Mouse (Mus musculus) fibroblast of lung, adult 2 months (primary cell): ENCODE results near the gene Paqr8.

Source experiments
- DNase-seq: peaks from one replicate; pipeline ENCODE4 v3.0.0-alpha.2; 2011; ENCODE audit warnings: low read depth

The Paqr8 gene

GRCm38 (mm10) chr1:20973389-20973788, 83.0 kb downstream of the Paqr8 start:
- no peak for DNase-seq

GRCm38 (mm10) chr1:20974341-20975135, 84.1 kb downstream of the Paqr8 start:
- DNase-seq: no peak

DNA sequence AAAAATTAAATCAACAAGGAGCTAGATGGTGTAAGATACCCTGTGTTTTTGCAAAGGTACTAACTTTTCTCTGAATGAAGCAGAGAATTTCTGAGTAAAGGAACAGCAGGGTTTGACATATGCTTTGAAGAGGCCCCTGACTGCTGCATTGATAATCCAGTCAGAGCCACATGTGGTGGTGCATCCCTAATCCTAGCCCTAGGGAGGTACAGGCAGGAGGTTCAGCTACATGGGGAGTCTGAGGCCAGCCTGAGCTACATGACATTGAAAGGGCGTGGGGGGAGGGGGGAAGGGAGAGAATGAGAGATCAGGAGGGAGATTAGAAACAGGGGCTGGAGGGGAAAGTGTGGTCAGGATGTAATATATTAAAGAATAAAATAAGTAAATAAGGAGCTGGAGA, 90.1 kb downstream of the Paqr8 start:
- DNase-seq: no peak

GRCm38 (mm10) chr1:20981764-20982163, 91.4 kb downstream of the Paqr8 start:
- no peak for DNase-seq

- no peak for DNase-seq
These were observed 93.7 kb downstream of the Paqr8 start for GRCm38 (mm10) chr1:20984103-20984502.

GRCm38 (mm10) chr1:20984582-20984981, 94.2 kb downstream of the Paqr8 start:
- no peak for DNase-seq

DNA sequence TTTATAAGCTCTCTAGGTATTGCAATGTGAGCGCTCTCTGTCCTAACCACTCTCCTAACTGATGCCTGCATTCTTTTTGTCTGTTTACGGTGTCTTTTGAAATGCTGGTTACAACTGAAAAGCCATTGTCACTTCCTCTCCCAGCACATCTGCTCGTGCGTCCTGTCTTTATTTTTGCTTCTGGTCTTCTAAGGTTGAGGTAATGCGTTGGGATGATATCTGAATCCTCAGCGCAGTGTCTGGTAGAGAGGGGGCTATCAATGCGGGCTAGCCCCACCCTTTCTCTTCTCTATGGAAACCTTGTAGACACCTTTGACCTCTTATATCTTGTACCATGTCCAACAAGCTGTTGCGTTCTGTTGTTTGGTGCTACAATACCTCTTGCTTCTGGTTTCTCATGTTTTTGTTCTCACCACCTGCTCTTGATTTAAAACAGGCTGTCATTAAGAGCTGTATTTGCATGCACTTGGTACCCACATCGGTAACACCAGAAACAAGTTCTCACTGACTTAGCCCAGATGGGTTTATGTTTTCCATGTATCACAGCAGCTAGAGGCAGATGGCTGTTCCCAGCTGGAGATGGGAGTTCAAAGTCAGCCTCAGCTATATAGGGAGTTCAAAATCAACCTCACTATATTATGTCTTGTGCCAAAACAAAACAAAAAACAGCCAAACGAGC, 96.1 kb downstream of the Paqr8 start:
- DNase-seq: no peak
